Mouse (Mus musculus) left cerebral cortex, postnatal 25 days (tissue): ENCODE measurements at regions not wholly inside any gene's neighbourhood (a gene's known extent, or its start where the extent isn't known, plus 50 kb on each side); places are given as distances from the start of the nearest gene placed in this dataset.
"Not testable (repeated sequence)": the region's sequence is repeated elsewhere in the genome, so short reads cannot be mapped to it uniquely, and the experiment has no call there.

Source experiments
- DNase-seq, 2 experiments: peaks; one replicate each; pipeline ENCODE4 v3.0.0; 2022; ENCODE audit warnings: low spot score in 2 of 2, mixed read lengths in 1 of 2
- intact Hi-C: fragments of 180-260 bp; cut with DNase I; formaldehyde crosslinking; loops from one replicate; pipeline ENCODE4 v1.15.1; 2025

DNA sequence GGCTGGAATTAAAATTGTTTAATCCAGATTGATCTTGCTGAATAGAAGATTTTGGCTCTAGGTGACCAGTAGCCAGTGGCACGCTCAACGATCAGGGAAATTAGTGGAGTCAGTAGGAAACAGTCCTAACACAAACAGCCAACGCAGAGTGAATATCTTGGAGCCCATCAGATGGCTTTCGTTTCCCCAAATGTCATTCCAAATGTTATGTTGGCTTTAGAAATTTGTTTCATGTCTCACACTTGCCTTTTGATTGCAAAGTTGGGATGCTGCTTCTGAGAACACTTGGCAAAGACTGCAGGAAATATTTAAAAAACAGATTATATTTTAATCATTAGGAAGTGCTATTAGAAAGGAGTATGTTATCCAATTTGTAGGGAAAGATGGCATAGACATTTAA is 650.7 kb upstream of the Cntnap5a start:
- intact Hi-C loops = no loop called here

DNA sequence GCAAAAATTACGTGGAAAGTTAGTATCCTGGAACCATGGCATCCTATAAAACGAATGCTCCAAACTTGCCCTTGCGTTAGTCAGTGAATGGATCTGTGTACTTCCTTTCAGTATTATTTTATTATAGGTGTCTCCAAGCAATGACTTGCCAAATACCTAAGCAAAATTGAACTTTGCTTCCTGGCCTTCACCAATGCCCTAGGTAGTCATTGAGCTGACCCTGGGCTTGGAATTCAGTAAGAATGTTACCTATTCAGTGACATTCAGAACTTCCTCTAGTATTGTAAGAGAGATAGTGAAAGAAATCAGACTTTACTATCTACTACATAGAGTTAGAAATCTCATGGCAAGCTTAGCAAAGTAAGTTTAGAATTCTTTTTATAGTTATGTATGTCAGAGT is 642.9 kb upstream of the Cntnap5a start:
- DNase-seq, intact Hi-C loops: not testable (repeated sequence)

More for the DNA sequence above, 650.7 kb upstream of the Cntnap5a start:
- no peak for DNase-seq

DNA sequence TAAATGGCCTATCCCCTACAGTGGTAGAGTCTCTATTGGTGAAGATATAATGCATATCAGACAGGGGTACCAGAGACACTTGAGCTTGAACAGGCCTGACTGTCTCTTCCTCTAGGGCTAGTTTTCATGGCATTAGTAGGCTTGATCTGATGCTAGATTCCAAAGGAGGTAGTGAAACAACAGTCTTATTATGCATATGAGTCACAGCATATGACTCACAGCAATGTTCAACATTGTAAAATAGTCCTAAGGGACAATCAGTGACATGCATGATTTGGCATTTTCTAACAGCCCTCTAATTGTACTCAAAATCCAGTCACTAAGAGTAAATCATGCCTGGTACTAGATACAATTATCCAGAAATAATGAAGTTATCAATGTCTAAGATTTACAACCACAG is 626.1 kb upstream of the Cntnap5a start:
- DNase-seq = peak in 1 of 2 experiments; percentile 4
- intact Hi-C loops = no loop called here
